Mouse (Mus musculus): Measurements from ENCODE around the gene Tmsb15a. TPM values are rescaled to one million over a fixed set of nuclear protein-coding genes. Genes with fewer than 3 reads are reported as not detected.

Gene Tmsb15a
- polyA plus RNA-seq, 1 experiment from 2014 or later, result not detected

DNA sequence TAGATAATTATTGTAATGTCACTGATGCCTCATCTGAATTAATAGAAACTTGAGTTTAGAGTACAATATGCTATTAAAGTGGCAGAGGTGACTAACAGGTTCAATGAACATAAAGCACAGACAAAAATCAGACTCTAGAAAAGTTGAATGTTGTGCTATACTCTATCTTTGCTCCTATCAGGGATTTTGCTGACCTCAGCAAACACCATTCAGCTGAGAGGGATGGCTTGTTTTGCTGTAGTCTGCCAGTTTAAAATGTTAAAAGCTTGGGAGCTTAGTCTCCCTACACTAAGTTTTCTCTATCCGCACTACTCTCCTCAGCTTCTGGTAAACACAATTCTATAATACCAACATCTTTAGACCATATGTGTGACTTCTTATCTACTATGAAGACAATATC is 21.9 kb downstream of the Tmsb15a start:
- ATAC-seq (ENCODE audit: insufficient number of reproducible peaks, insufficient read depth, low FRiP score, low TSS enrichment, low read depth), result no peak
- Histone ChIP-seq H3K36me3 (no peaks in the 10 kb centered on the region), H3K9ac (no peak overlapping the region), H3K4me2 (no peak overlapping the region), H3K9me3 (no peaks in the 10 kb centered on the region), H3K27me3 (no peaks in the 10 kb centered on the region), H3K27ac (no peak overlapping the region), H3K4me1 (no peaks in the 10 kb centered on the region), H3K4me3 (no peak overlapping the region)
- 86% methylated on average over 1 of the region's 1 CpGs for WGBS

DNA sequence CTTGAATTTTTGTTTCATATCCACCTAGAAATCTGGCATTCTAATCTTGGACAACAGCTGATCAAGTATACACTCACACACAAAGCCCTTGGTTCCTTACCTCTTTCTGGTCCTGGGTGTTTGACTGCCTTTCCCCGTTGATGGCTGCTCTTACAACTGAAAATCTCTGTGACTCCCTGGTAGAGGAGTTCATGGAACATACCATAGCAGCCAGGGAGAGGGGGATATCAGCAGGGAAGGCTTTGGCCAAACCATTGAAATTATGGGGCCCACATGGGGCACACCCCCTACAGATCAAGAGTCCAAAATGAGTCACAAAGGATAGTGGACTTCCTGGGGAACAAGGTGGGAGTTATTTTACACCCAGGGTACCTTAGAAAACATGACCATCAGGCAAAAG is 31.4 kb downstream of the Tmsb15a start, which contains the start of gene Tcp11x2:
Gene Tcp11x2, minus strand, starts transcription at position 158 of the 400 bp plus-strand sequence.
- Histone ChIP-seq H3K27me3 (peaks cover 10% of the 10 kb centered on the region), H3K4me3 (no peak within 1 kb of the TSS), H3K9ac (no peak within 1 kb of the TSS), H3K27ac (no peak within 1 kb of the TSS), H3K4me1 (no peaks in the 10 kb centered on the region), H3K9me3 (no peaks in the 10 kb centered on the region), H3K4me2 (no peak within 1 kb of the TSS), H3K36me3 (no peaks in the 10 kb centered on the region)
- no peak for ATAC-seq (ENCODE audit: insufficient number of reproducible peaks, insufficient read depth, low FRiP score, low TSS enrichment, low read depth)
- WGBS, result 64% methylated on average over 1 of the region's 1 CpGs

DNA sequence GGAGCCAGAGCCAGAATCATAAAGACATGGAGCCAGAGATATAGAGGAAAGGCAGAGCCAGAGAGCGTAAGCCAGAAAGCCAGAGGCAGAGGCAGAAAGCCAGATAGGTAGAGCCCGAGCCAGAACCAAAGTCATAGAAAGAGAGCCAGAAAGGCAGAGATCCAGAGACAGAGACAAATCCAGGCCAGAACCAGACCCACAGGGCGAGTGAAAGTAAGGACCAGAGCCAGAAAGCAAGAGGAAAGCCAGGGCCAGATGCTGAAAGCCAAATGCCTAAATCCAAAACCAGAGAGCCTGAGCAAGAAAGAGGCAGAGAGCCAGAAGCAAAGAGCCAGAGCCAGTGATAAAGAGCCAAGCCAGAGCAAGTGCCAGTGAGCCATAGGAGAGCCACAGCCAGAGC is 37.3 kb downstream of the Tmsb15a start:
- ATAC-seq (ENCODE audit: insufficient number of reproducible peaks, insufficient read depth, low FRiP score, low TSS enrichment, low read depth), result no peak
- Histone ChIP-seq H3K9me3 (no peaks in the 10 kb centered on the region), H3K27me3 (peaks cover 16% of the 10 kb centered on the region), H3K4me2 (no peak overlapping the region), H3K9ac (no peak overlapping the region), H3K36me3 (no peaks in the 10 kb centered on the region), H3K27ac (no peak overlapping the region), H3K4me1 (no peaks in the 10 kb centered on the region), H3K4me3 (no peak overlapping the region)
- 76% methylated on average over 3 of the region's 3 CpGs for WGBS

DNA sequence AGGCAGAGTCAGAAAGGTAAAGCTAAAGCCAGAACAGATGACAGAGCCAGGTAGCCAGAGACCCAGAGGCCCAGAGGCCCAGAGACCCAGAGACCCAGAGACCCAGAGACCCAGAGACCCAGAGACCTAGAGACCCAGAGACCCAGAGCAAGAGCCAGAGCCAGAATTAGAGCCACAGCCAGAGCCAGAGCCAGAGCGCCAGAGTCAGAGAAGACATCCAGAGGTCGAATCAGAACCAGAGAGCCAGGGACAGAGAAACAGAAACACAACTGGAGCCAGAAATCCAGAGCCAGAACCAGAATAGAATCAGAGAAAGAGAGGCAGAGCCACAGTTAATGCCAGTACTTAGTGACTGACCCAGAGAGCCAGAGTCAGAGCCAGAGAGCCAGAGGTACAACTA is 43.2 kb downstream of the Tmsb15a start:
- H3K4me1 ChIP-seq, result no peaks in the 10 kb centered on the region
- ATAC-seq (ENCODE audit: insufficient number of reproducible peaks, insufficient read depth, low FRiP score, low TSS enrichment, low read depth), result no peak
- no peaks in the 10 kb centered on the region for H3K9me3 ChIP-seq
- WGBS, result 74% methylated on average over 2 of the region's 2 CpGs
- H3K4me2 ChIP-seq, result no peak overlapping the region
- H3K36me3 ChIP-seq, result no peaks in the 10 kb centered on the region
- H3K4me3 ChIP-seq, result no peak overlapping the region
- H3K9ac ChIP-seq, result no peak overlapping the region
- no peak overlapping the region for H3K27ac ChIP-seq
- peaks cover 24% of the 10 kb centered on the region for H3K27me3 ChIP-seq

Small RNA genes within 50 kb of the gene (microRNA-seq; reads per million reads assigned to microRNA genes)
- not detected for gene Mir7646

Other genes starting within 250 kb of the Tmsb15a start
- not detected in 2 replicates for gene AV320801, start 230.7 kb downstream of the Tmsb15a start, polyA plus RNA-seq (2015; fragmentation: Nextera tagmentation; extraction: Ambion mirVana)
- gene Nxf7, start 126.5 kb downstream of the Tmsb15a start, polyA plus RNA-seq (2015; fragmentation: Nextera tagmentation; extraction: Ambion mirVana), result not detected in 2 replicates
- gene Prame, start 97.6 kb downstream of the Tmsb15a start, polyA plus RNA-seq (2015; fragmentation: Nextera tagmentation; extraction: Ambion mirVana), result not detected in 2 replicates
- gene Tcp11x2, start 31.5 kb downstream of the Tmsb15a start, polyA plus RNA-seq (2015; fragmentation: Nextera tagmentation; extraction: Ambion mirVana), result 0.11 TPM in 1 of 2 replicates, not detected in the other
- 14.0 and 14.5 TPM in 2 replicates for gene Armcx5, start 17.5 kb upstream of the Tmsb15a start, polyA plus RNA-seq (2015; fragmentation: Nextera tagmentation; extraction: Ambion mirVana)
- 52.5 and 56.0 TPM in 2 replicates for gene Gprasp1, start 17.5 kb upstream of the Tmsb15a start, polyA plus RNA-seq (2015; fragmentation: Nextera tagmentation; extraction: Ambion mirVana)
- 66.0 and 67.2 TPM in 2 replicates for gene Bhlhb9, start 72.3 kb upstream of the Tmsb15a start, polyA plus RNA-seq (2015; fragmentation: Nextera tagmentation; extraction: Ambion mirVana)
- gene Gprasp2, start 113.8 kb upstream of the Tmsb15a start, polyA plus RNA-seq (2015; fragmentation: Nextera tagmentation; extraction: Ambion mirVana), result 46.5 and 50.1 TPM in 2 replicates